Mouse (Mus musculus) spleen, adult 18-20 months (tissue): ENCODE data around the gene Myh7.
"Not testable (repeated sequence)": the region's sequence is repeated elsewhere in the genome, so short reads cannot be mapped to it uniquely, and the experiment has no call there.

Experiments
- DNase-seq, 2 experiments: peaks; one replicate each; pipeline ENCODE4 v3.0.0; 2022; ENCODE audit warnings: mixed read lengths in 2 of 2

The Myh7 gene

DNA sequence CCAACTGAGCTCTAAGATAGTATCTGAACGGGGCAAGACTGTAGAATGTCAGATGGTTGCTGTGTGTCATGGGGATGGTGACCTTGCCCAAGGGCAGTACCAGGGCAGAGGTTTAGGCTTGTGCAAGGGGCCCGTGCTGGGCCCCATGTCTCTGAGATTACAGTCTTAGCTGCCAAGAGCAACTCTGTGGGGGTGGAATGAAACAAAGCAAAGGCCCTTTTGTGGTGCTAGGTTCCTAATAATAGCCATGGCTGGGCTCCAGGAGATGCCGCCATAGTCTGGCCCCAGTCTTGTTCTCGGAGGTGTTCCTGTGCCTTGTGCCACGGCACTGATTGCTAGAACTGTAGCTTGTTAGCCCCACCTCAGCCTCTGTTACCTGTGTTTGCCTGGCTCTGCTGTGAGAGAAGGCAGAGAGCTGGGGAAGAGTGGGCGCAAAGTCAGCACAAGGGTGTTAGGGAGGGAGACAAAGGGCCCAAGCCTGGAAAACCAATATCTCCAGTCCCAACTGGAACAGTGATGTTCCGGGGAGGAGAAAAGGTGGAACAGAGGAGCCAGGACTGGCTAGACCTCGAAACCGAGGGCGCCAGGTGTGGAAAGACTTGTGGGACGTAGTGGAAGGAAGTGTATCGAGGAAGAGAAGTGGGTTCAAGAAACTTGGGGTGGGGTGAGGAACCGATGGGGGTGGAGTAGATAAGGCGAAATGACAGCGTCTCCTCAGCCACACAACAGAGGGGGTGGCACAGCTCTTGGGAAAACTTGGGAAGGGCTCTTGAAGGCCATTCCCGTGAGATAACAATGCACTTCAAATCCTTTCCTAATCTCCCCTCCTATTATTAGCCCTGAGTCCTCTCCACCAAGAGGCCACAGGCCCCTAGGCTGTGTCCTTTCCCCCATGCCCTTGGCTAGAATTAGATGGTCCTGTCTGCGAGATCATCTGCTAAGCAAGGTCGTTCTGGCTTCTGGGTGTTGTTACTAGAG, 9.7 kb upstream of the Myh7 start:
- DNase-seq = no peak

- DNase-seq = no peak
Measured at GRCm38 (mm10) chr14:55002687-55003120, 8.3 kb upstream of the Myh7 start.

GRCm38 (mm10) chr14:55001938-55002686, 7.7 kb upstream of the Myh7 start:
- no peak for DNase-seq

- DNase-seq = no peak
Measured at GRCm38 (mm10) chr14:55001446-55001845, 7.0 kb upstream of the Myh7 start.

DNA sequence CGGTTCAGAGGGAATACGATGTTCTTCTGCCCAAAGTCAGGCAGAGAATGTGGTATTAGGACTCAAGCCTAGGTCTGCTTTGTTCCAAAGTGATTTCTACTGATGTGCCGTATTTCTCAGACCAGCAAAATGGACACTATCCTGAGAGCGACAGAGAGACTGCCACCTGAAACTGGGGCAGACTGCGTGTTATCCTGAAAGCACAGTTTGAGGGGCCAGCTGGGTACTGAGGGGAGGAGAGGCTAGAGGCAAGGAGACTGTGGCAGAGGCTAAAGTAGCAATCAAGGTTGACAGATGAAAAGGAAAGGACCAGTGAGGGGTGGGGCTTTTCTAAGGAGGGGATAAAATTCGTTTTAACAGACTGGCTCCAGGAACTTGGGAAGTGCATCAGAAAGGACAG, 6.4 kb upstream of the Myh7 start:
- DNase-seq = no peak

DNA sequence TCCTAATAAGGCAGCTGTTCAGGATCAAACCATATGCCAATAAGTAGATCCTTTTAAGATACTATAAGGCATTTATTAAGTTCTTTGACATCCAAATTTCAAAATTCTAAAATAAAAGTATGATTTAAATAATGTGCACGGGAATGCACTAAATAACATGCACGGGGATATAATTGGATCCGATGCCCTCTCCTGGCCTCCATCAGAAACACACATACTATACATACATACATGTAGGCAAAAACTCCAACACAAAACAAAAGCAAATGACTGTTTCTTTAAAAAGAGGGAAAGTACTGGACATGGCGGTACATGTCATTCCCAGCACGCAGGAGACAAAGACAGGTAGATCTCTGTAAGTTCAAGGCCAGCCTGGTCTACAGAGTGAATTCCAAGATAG, 5.4 kb upstream of the Myh7 start:
- not testable (repeated sequence) for DNase-seq

DNA sequence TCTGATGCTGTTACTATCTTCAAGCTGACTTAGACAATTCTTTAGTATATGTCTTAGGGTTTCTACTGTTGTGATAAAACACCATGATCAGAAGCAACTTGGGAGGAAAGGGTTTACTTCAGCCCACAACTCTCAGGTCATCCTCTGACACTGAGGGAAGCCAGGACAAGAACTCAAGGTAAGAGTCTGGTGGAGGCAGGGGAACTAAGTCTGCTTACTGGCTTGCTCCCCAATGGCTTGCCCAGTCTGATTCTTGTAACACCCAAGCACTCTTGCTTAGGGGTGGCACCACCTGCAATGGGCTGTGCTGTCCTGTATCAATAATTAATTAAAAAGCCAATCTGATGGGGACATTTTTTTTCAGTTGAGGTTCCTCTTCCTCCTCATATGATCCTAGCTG, 4.3 kb upstream of the Myh7 start:
- no peak for DNase-seq

GRCm38 (mm10) chr14:54997297-54997696, 2.9 kb upstream of the Myh7 start:
- no peak for DNase-seq

- no peak for DNase-seq
Measured at GRCm38 (mm10) chr14:54996793-54997192, 2.4 kb upstream of the Myh7 start.

GRCm38 (mm10) chr14:54995457-54996138, 1.2 kb upstream of the Myh7 start:
- no peak for DNase-seq

DNA sequence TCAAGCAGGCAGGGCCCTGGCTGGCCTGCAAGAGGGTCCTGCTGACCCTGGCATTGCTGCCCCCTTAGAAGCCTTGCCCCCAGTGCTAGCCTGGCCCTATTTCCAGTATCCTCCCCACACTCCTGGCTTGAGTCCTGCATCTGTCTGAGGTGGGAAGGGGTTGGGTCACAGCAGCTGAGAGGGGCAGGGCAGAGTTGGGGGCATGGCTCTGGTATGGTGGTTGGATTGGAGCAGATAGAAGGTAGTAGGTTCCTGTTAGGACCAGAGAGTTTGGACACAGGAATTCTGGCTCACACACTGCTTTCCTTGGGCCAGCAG, 402 bp upstream of the Myh7 start:
- no peak for DNase-seq

GRCm38 (mm10) chr14:54993636-54994035, 790 bp downstream of the Myh7 start:
- DNase-seq = no peak

DNA sequence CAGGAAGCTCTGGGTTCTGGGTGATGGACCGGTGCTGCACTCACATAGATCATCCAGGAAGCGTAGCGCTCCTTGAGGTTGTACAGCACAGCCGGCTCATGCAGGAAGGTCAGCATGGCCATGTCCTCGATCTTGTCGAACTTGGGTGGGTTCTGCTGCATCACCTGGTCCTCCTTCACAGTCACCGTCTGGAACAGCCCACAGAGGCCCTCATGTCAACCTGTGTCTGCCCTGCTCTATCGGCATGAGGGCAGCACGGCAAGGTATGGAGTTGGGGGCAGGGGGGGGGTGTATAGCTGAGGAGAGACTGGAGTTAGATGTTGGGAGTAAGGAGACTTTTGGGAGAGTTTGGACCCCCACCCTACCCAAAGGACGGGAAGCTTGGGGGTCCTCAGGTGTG, 2.2 kb downstream of the Myh7 start:
- DNase-seq = no peak

DNA sequence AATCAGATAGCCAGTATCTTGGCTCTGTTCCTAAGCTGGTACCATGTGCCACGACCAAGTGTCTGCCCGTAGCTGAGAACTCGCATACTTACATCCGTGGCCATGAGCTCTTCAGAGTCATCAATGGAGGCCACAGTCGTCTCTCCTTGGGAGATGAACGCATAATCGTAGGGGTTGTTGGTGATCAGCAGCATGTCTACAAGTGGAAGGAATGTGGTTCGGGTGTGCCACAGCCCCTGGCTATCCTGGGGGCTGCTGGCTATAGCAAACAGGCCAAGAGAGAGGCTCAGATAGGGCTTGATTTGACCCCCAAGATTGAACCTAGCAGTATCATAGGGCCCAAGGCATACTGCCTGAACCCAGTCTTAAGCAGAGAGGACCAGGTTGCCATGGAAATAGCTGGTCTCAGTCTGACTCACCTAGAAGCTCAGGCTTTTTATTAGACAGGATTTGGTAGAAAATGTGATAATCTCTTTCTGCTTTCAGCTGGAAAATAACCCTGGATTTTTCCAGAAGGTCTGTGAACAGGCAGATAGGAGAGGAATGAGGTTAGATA, 4.5 kb downstream of the Myh7 start:
- DNase-seq = no peak

GRCm38 (mm10) chr14:54988882-54989281, 5.5 kb downstream of the Myh7 start:
- DNase-seq = no peak

- not testable (repeated sequence) for DNase-seq
Measured at GRCm38 (mm10) chr14:54988350-54988874, 6.0 kb downstream of the Myh7 start.

DNA sequence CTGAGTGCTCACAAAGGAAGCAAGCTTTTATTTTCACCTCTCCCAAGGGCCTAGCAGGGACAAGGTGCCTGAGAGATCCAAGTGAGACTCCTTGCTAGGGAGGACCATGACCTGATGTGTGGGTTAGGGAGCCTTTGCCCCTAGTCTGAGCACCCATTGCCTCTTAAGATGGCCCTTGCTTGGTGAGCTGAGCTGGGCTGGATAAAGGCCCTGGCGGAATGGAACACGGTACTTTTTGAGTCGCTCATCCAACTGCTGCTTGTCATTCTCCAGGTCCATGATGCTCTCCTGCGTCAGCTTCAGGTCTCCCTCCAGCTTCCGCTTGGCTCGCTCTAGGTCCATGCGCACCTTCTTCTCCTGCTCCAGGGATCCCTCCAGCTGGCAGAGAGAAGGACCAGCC, 12.5 kb downstream of the Myh7 start:
- DNase-seq = no peak

- DNase-seq = no peak
Measured at GRCm38 (mm10) chr14:54978664-54979063, 15.8 kb downstream of the Myh7 start.

DNA sequence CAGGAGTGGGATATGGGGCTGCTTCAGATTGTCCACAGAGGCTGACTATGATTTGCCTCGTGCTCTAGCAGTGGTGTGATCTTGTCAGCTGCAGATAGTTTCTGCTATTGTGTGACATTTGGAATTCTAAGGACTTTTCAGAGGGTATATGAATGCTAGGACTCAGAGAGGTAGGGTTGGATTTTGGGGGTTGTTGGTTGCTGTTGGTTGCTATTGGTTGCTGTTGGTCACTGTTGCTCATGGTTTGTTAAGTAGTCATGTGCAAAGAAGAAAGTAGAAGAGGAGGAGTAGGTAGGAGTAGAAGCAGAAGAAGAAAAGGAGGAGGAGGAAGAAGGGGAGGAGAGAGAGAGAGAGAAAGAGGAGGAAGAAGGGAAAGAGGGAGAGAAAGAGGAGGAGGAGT, 17.8 kb downstream of the Myh7 start, which contains the start of gene Gm17428:
Gene Gm17428, plus strand, starts transcription at position 301 of the 400 bp plus-strand sequence.
- no peak for DNase-seq

GRCm38 (mm10) chr14:54974068-54974791, 20.2 kb downstream of the Myh7 start:
- DNase-seq = no peak

DNA sequence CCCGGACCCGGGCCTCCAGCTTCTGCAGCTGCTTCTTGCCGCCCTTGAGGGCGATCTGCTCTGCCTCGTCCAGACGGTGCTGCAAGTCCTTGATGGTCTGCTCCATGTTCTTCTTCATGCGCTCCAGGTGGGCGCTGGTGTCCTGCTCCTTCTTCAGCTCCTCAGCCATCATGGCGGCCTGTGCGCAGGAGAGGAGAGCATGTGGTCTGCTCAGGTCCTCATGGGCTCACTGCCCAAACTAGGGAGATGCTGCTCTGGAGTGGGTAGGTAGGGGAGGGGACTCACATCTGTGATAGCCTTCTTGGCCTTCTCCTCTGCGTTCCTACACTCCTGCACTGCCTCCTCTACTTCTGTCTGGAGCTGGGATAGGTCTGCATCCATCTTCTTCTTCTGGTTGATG, 21.6 kb downstream of the Myh7 start:
- not testable (repeated sequence) for DNase-seq

DNA sequence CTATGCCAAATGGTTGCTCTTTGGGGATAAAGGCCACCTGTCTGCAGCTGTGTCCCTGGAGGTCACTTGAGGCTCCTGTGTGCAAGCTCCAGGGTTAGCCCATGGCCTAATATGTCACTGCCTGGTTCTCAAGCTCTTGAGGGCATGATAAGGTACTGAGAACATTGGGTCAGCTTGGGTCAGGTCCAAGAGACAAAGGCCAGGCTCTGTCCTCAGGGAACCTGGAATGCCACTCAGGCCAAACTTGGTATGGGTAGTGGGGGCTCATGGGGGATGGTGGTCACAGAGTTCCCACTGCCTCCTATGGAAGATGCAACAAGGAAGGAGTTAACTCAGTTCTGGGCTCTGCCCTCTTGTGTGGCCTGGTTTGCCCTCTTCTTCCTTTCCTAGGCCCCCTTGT, 26.1 kb downstream of the Myh7 start:
- DNase-seq = no peak
